Mouse (Mus musculus) myocyte (in vitro differentiated cells): ENCODE results near the gene Tcaf1.

Experiments
- CEBPB ChIP-seq: IDR thresholded peaks from 2 replicates; pipeline ENCODE4 v1.6.1; 2011; ENCODE audit warnings: mild to moderate bottlenecking, moderate library complexity; ENCODE audit not compliant: poor library complexity, insufficient read depth, severe bottlenecking
- E2F4 ChIP-seq: IDR thresholded peaks from one replicate; pipeline ENCODE4 v1.6.1; 2011; ENCODE audit warnings: mild to moderate bottlenecking, control low read depth, moderate library complexity; ENCODE audit not compliant: insufficient read depth
- MAX ChIP-seq: IDR thresholded peaks from one replicate; pipeline ENCODE4 v1.6.1; 2011; ENCODE audit warnings: low read depth, mild to moderate bottlenecking, control low read depth
- MYOD1 ChIP-seq, 3 experiments: IDR thresholded peaks; one replicate each; pipeline ENCODE4 v1.6.1; 2011; ENCODE audit warnings: control low read depth in 2 of 3, low read depth in 2 of 3, mild to moderate bottlenecking in 2 of 3, moderate library complexity in 1 of 3; ENCODE audit not compliant: insufficient read length in 2 of 3, control insufficient read depth in 1 of 3
- MYOG ChIP-seq, 3 experiments: IDR thresholded peaks; one replicate each; pipeline ENCODE4 v1.6.1; 2011; ENCODE audit warnings: control low read depth in 2 of 3, low read depth in 2 of 3, mild to moderate bottlenecking in 2 of 3; ENCODE audit not compliant: insufficient read length in 2 of 3, control insufficient read depth in 1 of 3, insufficient read depth in 1 of 3
- POLR2A ChIP-seq: IDR thresholded peaks from one replicate; pipeline ENCODE4 v1.6.1; 2011; ENCODE audit warnings: low read depth, mild to moderate bottlenecking, control low read depth, moderate library complexity; ENCODE audit not compliant: insufficient read length
- POLR2AphosphoS2 ChIP-seq: IDR thresholded peaks from one replicate; pipeline ENCODE4 v1.6.1; 2011; ENCODE audit warnings: low read depth, control low read depth; ENCODE audit not compliant: insufficient read length
- REST ChIP-seq: IDR thresholded peaks from one replicate; pipeline ENCODE4 v1.6.1; 2011; ENCODE audit warnings: mild to moderate bottlenecking, control low read depth, moderate library complexity; ENCODE audit not compliant: insufficient read depth, insufficient read length
- SRF ChIP-seq: IDR thresholded peaks from one replicate; pipeline ENCODE4 v1.6.1; 2011; ENCODE audit warnings: low read depth; ENCODE audit not compliant: control insufficient read depth, insufficient read length
- TCF12 ChIP-seq: IDR thresholded peaks from one replicate; pipeline ENCODE4 v1.6.1; 2011; ENCODE audit warnings: mild to moderate bottlenecking, control low read depth; ENCODE audit not compliant: poor library complexity, insufficient read depth, severe bottlenecking
- TCF3 ChIP-seq: IDR thresholded peaks from one replicate; pipeline ENCODE4 v1.6.1; 2011; ENCODE audit warnings: low read depth, control low read depth; ENCODE audit not compliant: insufficient read length
- USF1 ChIP-seq: IDR thresholded peaks from one replicate; pipeline ENCODE4 v1.6.1; 2011; ENCODE audit warnings: low read depth, mild to moderate bottlenecking, control low read depth, moderate library complexity

GRCm38 (mm10) chr6:42747846-42748245 is 38.0 kb upstream of the Tcaf1 start:
- TF ChIP-seq POLR2A (no peak), MYOD1 (IDR thresholded peaks at IDR 0.05; ENCODE audit: control insufficient read depth in 1 of 3, insufficient read length in 2 of 3, low read depth in 2 of 3) (no peak), USF1 (no peak), MAX (no peak), CEBPB (no peak), TCF12 (no peak), POLR2AphosphoS2 (no peak), E2F4 (no peak), TCF3 (no peak), SRF (no peak), MYOG (IDR thresholded peaks at IDR 0.05; ENCODE audit: control insufficient read depth in 1 of 3, insufficient read depth in 1 of 3, insufficient read length in 2 of 3, low read depth in 2 of 3) (no peak), REST (no peak)
